Mouse (Mus musculus): ENCODE measurements around the gene Rims1. TPM values are rescaled to one million over a fixed set of nuclear protein-coding genes. Genes with fewer than 3 reads are reported as not detected.
A peak's percentile ranks its signal among the peaks of the same experiment; 100 is the strongest.

Gene Rims1
- total RNA-seq, 2 experiments from 2014 or later = 187 to 199 TPM

DNA sequence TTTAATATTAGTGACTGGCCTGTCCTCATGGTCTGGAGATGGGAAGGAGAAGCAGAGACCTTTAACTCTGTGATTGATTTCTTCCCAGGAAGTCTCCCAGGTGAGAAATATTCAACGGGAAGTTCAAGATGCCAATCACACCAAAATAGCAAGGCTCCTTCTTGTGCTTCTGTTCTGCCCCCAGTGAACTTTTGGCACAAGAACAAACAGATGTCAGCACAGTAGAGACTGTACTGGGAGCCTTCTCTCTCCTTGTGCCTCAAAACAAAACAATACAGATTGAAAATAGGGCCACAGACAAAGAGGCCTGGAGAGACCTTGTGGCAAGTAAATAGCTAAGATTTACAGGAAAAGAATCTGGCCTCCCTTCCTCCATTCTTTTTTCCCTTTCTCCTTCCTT is 110.7 kb downstream of the Rims1 start:
- DNase-seq (ENCODE audit: low spot score in 2 of 2) = no peak

DNA sequence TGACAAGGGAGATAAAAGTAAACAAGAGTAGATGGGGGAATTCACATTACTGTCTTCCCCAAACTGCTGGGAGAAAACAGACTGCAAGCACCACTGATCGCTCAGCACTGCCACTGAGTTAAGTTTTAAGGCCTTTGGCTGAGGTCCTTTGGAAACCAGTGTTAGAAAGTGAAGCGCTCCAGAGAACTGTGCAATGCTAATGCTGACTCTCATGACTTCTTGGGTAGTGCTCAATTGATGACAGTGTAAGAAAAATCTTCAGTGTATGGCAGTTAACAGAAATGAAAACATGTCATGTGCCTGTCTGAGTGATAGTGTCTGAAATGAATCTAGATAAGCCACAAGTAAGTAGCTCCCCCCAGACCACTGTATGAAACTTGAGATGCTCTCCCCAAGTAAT is 111.3 kb downstream of the Rims1 start:
- no peak for DNase-seq (ENCODE audit: low spot score in 2 of 2)

DNA sequence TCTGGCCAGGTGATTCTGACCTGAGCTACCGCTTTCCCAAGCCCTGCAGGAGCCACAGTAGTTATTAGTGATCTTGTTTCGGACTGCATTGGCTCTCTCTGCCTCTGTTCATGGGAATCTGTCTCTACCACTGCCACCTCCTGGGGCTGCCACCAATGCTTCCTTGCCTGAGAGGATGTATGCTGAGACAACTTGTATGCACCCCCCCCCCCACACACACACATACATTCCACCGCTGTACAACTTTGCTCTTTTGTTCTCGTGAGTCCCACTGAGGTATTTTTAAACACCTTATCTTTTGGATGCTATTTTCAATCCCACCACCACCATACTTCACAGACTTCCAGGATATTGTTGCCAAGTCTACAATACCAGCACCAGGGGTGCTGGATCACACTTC is 122.3 kb downstream of the Rims1 start:
- DNase-seq (ENCODE audit: low spot score in 2 of 2) = no peak

DNA sequence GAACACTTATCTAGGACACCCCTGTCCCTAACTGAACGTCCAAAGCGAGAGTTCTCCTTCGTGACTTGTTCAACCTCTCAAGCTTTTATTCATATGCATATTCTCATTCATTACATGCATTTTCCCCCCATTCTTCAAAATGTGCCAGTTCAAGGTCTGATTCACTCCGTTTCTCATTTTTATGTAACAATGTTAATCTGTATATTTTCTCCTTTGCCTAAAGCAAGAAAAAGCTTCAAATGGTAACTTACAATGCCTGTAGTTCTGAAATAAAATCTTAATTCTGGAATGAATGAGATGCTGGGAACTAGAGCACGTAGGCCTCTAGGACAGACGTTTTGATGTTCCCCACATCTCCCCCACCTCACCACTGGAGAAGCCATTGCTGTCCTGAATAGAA is 141.6 kb downstream of the Rims1 start:
- DNase-seq (ENCODE audit: low spot score in 2 of 2) = no peak

DNA sequence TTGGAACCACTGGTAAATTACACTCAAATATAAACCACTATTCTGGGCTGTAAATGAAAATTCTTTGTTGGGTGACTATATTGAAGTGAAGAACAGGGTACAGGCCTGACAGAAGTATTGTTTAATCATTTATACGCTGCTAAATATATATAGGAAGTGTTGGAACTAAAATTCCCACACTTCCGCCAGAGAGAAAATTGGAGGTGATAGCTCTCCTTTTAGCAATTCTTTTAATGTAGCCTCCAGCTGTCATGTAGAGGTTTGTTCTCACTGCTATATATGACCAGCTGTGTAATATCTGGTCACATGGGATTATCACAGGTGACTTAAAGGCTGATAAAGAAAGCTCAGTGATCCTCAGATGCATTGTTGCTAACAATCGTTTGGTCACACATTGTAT is 144.0 kb downstream of the Rims1 start:
- DNase-seq (ENCODE audit: low spot score in 2 of 2) = no peak

GRCm38 (mm10) chr1:22655983-22656382 is 149.8 kb downstream of the Rims1 start:
- DNase-seq (ENCODE audit: low spot score in 2 of 2) = no peak

DNA sequence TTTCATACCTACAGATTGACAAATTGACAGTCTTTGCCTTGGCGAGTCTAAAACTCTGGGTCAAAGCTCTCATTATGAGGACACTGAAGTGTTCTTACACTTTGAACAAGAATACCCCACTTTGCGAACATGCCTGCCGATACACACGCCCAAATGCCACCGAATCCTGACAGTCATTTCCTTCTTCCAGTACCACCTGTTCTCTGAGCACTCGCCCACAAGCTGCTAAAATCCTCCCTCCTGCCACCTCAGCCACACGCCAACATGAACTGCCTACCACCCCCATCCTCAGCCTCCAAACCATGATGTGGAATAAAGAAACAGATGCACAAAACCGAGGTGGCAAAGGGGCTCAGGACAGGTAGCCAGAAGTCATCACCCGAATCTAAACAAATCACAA is 150.9 kb downstream of the Rims1 start:
- DNase-seq (ENCODE audit: low spot score in 2 of 2) = no peak

GRCm38 (mm10) chr1:22650588-22650987 is 155.2 kb downstream of the Rims1 start:
- DNase-seq (ENCODE audit: low spot score in 2 of 2) = no peak

- no peak for DNase-seq (ENCODE audit: low spot score in 2 of 2)
Observed at GRCm38 (mm10) chr1:22649432-22649831, 156.4 kb downstream of the Rims1 start.

GRCm38 (mm10) chr1:22645257-22645656 is 160.5 kb downstream of the Rims1 start:
- no peak for DNase-seq (ENCODE audit: low spot score in 2 of 2)

DNA sequence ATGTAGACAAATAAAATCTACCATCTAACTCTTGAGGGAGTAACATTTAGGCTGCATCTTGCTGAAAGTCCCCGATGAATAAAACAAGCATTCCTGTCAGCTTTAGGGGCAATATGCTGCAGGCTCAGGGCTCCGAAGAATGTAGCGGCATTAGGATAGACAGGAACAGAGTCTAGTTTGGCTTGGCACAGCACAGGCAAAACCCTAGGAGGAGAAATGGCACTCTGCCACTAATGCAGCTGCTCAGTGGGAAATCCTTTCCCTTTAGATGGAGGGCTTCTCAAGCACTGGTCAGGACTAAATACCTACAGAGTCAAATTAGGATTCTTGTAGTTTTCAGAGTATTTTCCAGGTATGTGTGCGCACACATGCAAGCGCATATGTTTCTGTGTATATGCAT is 165.2 kb downstream of the Rims1 start:
- peak; percentile 15 to 21 for DNase-seq (ENCODE audit: low spot score in 2 of 2)

GRCm38 (mm10) chr1:22639702-22640101 is 166.1 kb downstream of the Rims1 start:
- no peak for DNase-seq (ENCODE audit: low spot score in 2 of 2)

GRCm38 (mm10) chr1:22633871-22634270 is 171.9 kb downstream of the Rims1 start:
- DNase-seq (ENCODE audit: low spot score in 2 of 2) = no peak

GRCm38 (mm10) chr1:22632551-22632950 is 173.2 kb downstream of the Rims1 start:
- no peak for DNase-seq (ENCODE audit: low spot score in 2 of 2)

GRCm38 (mm10) chr1:22631991-22632390 is 173.8 kb downstream of the Rims1 start:
- DNase-seq (ENCODE audit: low spot score in 2 of 2) = no peak

- DNase-seq (ENCODE audit: low spot score in 2 of 2) = no peak
Observed at GRCm38 (mm10) chr1:22629011-22629410, 176.8 kb downstream of the Rims1 start.

GRCm38 (mm10) chr1:22627013-22627412 is 178.8 kb downstream of the Rims1 start:
- no peak for DNase-seq (ENCODE audit: low spot score in 2 of 2)

DNA sequence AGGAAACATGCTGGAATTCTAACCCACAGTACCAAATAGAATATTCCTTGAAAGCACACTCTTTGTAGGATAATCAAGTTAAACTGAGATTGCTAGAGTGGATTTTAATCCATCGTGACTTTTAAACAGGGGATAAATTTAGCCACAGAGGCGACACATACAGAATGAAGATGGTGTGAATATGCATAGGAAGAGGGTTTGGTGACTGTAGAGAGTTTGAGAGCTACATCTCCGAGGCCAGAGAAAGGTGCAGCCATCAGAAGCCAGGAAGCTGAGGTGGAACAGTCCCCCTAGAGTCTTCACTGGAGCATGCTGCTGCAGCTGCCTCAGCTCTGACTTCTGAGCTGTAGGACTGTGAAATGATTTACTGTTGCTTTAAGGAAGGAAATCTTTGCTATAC is 179.5 kb downstream of the Rims1 start:
- DNase-seq (ENCODE audit: low spot score in 2 of 2) = no peak

DNA sequence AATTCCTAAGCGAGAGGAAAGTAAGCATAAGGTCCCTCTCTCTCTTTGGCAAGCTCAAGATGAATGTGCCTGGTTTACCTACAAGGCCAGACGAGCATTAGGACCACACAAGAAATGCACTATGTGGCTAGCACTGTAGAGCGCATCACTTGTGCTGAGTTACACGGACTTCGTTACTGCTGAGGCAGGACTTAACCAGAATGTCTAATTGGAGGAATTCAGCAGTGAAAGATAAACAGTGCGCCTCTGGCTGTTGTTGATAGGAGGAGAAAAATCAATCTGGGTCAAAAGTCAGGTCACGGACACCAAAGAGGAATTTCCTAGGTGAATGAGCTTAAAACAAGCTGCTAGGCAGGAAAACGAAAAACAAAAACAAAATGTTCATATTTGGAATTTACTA is 185.0 kb downstream of the Rims1 start:
- DNase-seq (ENCODE audit: low spot score in 2 of 2) = no peak

DNA sequence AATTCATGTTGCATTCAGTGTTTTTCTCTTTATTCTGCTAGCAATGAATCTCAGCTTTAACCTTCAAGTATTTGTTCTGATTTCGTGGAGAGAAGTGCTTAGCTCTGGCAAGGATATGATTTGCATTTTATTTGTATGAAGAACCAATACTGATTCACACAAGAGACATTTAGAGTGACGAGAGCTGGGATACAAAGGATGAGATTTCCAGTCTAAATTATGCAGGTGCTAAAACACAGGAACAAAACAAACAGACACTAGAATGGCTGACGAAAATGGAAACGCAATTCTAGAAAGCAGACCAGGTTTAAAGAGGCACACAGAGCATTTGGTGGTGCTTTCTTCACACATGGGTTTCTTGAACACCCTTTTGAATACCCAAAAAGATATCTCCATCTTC is 190.2 kb downstream of the Rims1 start:
- no peak for DNase-seq (ENCODE audit: low spot score in 2 of 2)

DNA sequence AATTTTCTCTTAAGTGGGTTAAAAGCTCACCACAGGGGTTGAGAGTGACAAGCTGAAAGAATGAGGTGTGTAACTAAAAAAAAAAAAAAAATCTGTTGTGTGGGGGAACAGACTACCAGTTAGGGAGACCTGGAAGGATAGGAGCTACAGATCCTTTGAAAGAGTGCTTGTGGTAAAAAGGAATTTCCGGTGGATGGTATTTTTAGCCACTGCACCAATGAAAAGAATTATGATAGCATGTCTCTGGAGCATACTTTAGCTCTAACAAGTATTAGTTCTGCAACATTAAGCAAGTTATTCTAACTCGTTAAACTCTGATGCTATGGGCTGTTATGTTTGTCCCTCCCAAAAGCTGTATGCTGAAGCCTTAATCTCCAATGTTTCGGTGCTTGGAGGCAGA is 192.2 kb downstream of the Rims1 start:
- no peak for DNase-seq (ENCODE audit: low spot score in 2 of 2)

- DNase-seq (ENCODE audit: low spot score in 2 of 2) = peak; percentile 31 to 38
Observed at GRCm38 (mm10) chr1:22604329-22605044, 201.3 kb downstream of the Rims1 start.

GRCm38 (mm10) chr1:22596197-22596596 is 209.6 kb downstream of the Rims1 start:
- DNase-seq (ENCODE audit: low spot score in 2 of 2) = no peak

GRCm38 (mm10) chr1:22594841-22595240 is 211.0 kb downstream of the Rims1 start:
- no peak for DNase-seq (ENCODE audit: low spot score in 2 of 2)
